Mouse (Mus musculus) midbrain, embryonic 10.5 days (tissue): Measurements from ENCODE around the gene Atp4a. TPM values are rescaled to one million over a fixed set of nuclear protein-coding genes. Genes with fewer than 3 reads are reported as not detected.

Experiments used
- DNase-seq: peaks from one replicate; pipeline ENCODE4 v3.0.0-alpha.2; 2017; ENCODE audit warnings: low spot score
- H3K27ac ChIP-seq: fragments of 300-500 bp; sonication (generic); replicated peaks from 2 replicates; pipeline ENCODE4 v1.5.1; 2016; ENCODE audit warnings: mild to moderate bottlenecking
- H3K27me3 ChIP-seq: fragments of 300-500 bp; sonication (generic); 2 replicates; pipeline ENCODE4 v1.6.1; 2016; ENCODE audit warnings: low read depth, mild to moderate bottlenecking; ENCODE audit not compliant: poor library complexity, severe bottlenecking
- H3K36me3 ChIP-seq: fragments of 300-500 bp; sonication (generic); 2 replicates; pipeline ENCODE4 v1.6.1; 2016; ENCODE audit warnings: mild to moderate bottlenecking, moderate library complexity
- H3K4me1 ChIP-seq: fragments of 300-500 bp; sonication (generic); 2 replicates; pipeline ENCODE4 v1.6.1; 2016
- H3K4me3 ChIP-seq: fragments of 300-500 bp; sonication (generic); 2 replicates; pipeline ENCODE4 v1.5.1; 2016; ENCODE audit warnings: mild to moderate bottlenecking, moderate library complexity
- H3K9me3 ChIP-seq: fragments of 300-500 bp; sonication (generic); replicated peaks from 2 replicates; pipeline ENCODE4 v1.6.1; 2016; ENCODE audit warnings: mild to moderate bottlenecking
- WGBS: fragments of 180-500 bp; shearing (Covaris S2); methylation state at CpG from one replicate; pipeline ENCODE4 v1.1.7; 2016; 5-methylcytosine and 5-hydroxymethylcytosine counted together
- polyA plus RNA-seq: library from polyadenylated mRNA; unstranded; fragments of >200 nt; fragmentation: Nextera tagmentation; extraction: Ambion mirVana; gene quantifications from 2 replicates; pipeline ENCODE4 v1.2.1, GENCODE M21; 2016

The Atp4a gene
- polyA plus RNA-seq = 0.89 and 1.1 TPM in 2 replicates

DNA sequence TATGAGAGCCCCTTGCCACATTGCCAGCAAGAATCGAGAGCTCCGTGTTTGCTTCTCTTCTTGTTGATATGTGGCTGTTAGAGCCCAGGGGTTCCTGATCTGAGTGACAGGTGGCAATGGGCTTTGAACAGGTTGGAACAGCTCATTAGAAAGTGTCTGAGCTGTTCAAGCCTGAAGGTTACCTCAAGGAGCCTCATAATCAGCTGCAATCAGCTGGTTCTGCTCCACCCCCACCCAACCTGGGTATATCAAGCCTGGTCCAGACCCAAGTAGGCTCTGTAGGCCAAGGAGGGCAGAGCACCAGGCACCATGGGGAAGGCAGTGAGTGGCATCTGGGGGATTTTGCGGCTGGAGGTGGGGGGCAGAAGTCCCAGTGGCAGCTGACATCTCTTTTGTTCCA is at the start of gene Atp4a:
Gene Atp4a, plus strand, starts transcription at position 268 of the 400 bp plus-strand sequence.
- H3K4me3 ChIP-seq = no peak within 1 kb of the TSS
- H3K4me1 ChIP-seq = peaks cover 5% of the 10 kb centered on the region
- peaks cover 22% of the 10 kb centered on the region for H3K27me3 ChIP-seq
- 90% methylated on average over 3 of the region's 3 CpGs for WGBS
- H3K9me3 ChIP-seq = no peaks in the 10 kb centered on the region
- H3K27ac ChIP-seq = no peak within 1 kb of the TSS
- no peak for DNase-seq
- H3K36me3 ChIP-seq = no peaks in the 10 kb centered on the region

DNA sequence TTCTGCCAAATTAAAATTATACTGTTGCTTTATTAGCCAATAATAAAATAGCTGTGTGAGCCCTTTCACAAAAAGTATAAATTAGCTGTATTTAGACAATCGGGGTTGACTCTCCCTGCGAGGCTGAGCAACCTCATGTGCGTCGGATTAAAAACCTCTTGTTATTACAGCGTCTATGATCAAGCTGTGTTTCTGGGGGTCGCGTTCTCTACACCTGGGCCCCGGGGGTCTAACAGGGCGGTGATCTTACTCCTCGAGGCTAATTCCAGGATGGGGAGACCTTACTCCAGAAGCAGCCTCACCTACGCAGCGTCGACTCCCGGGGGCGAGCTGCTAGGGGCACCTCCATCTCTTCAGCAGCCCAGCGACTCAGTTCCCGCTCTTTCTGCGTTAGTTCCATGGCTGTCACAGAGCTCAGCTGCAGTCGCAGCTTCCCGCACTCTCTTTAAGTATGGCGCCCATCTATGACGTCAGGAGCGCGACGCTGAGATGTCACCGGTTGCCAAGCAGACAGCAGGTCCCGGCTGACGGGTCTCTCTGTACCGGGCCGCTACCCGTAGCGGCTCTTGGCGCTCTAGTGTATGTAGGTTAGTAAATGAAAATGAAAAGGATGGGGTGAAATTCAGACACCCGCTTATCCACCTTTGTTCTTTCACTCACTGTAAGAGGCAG is 47.3 kb upstream of the Atp4a start, which contains the start of gene Haus5:
Gene Haus5, minus strand, starts transcription at position 466 of the 672 bp plus-strand sequence.
- DNase-seq = peak; percentile 91
- no peaks in the 10 kb centered on the region for H3K27me3 ChIP-seq
- peaks cover 35% of the 10 kb centered on the region for H3K36me3 ChIP-seq
- H3K4me3 ChIP-seq = peak within 1 kb of the TSS; percentile 75
- WGBS = under 1% methylated on average over 34 of the region's 34 CpGs
- peaks cover 16% of the 10 kb centered on the region for H3K4me1 ChIP-seq
- H3K9me3 ChIP-seq = no peaks in the 10 kb centered on the region
- peak within 1 kb of the TSS; percentile 85 for H3K27ac ChIP-seq

DNA sequence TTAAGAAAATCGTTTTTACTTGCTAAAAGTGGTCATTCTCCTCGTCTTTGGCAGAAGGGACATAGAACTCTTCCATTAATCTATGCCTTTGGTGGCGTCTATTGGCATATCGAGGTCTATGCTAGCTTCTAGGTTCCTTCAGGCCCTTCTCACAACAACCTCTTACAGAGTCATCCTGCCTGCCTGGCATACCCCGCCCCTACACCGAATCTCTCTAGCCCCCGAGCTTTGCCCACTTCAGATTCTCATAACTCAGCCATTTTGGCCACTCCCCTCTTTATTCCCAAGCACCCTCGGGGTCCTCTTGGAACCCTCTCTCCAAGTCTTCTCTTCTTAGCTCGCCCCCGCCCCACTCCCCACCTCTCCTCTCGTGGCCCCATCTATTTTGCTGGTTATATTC is 46.7 kb upstream of the Atp4a start:
- Histone ChIP-seq H3K9me3 (no peaks in the 10 kb centered on the region), H3K4me1 (peaks cover 16% of the 10 kb centered on the region), H3K4me3 (peak overlapping the region; percentile 75), H3K36me3 (peaks cover 28% of the 10 kb centered on the region), H3K27ac (peak overlapping the region; percentile 85), H3K27me3 (no peaks in the 10 kb centered on the region)
- WGBS = 9% methylated on average over 11 of the region's 11 CpGs
- DNase-seq = no peak

DNA sequence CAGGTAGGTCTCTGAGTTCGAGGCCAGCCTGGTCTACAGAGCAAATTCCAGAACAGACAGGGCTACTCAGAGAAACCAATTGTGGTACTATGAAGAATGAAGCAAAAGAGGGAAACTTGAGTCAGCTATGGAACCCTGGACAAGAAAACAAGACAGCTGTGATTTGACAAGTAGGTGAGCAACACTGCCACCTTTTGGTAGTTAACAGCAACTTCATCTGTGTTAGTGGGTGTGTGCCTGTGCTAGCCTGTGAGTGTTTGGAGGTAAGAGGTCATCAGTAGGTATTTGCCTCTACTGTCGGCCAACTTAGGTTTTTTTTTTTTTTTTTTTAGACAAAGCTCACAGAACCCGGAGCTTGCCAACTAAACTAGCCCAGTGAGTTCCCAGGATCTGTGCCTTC is 42.8 kb upstream of the Atp4a start:
- H3K27me3 ChIP-seq = no peaks in the 10 kb centered on the region
- H3K9me3 ChIP-seq = no peaks in the 10 kb centered on the region
- no peak overlapping the region for H3K27ac ChIP-seq
- peaks cover 11% of the 10 kb centered on the region for H3K4me1 ChIP-seq
- H3K4me3 ChIP-seq = no peak overlapping the region
- no peaks in the 10 kb centered on the region for H3K36me3 ChIP-seq
- WGBS = 40% methylated on average over 3 of the region's 3 CpGs
- DNase-seq = no peak

DNA sequence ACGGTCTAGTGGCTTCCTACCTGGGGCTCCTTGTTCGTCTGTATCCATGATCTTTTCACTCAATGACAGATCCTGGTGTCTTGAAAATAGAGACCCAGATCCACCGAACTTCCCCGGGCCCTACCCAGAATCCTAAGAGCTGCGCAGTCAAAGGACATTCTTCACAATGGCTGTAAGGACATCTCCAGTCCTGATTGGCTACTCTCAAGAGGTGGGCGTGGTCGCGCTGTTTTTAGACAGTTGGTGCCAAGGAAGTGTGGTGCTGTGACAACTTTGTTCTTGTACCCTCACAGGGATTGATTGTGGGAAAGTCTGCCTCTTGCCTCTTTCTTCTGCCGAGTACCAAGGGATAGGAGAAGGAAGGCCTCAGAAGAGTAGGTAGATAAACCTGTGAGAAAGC is 40.5 kb upstream of the Atp4a start, which contains the start of gene Pmis2:
Gene Pmis2, minus strand, starts transcription at position 126 of the 400 bp plus-strand sequence.
- H3K27ac ChIP-seq = no peak within 1 kb of the TSS
- H3K36me3 ChIP-seq = no peaks in the 10 kb centered on the region
- no peaks in the 10 kb centered on the region for H3K4me1 ChIP-seq
- no peaks in the 10 kb centered on the region for H3K9me3 ChIP-seq
- no peaks in the 10 kb centered on the region for H3K27me3 ChIP-seq
- DNase-seq = no peak
- no peak within 1 kb of the TSS for H3K4me3 ChIP-seq
- 75% methylated on average over 9 of the region's 9 CpGs for WGBS

DNA sequence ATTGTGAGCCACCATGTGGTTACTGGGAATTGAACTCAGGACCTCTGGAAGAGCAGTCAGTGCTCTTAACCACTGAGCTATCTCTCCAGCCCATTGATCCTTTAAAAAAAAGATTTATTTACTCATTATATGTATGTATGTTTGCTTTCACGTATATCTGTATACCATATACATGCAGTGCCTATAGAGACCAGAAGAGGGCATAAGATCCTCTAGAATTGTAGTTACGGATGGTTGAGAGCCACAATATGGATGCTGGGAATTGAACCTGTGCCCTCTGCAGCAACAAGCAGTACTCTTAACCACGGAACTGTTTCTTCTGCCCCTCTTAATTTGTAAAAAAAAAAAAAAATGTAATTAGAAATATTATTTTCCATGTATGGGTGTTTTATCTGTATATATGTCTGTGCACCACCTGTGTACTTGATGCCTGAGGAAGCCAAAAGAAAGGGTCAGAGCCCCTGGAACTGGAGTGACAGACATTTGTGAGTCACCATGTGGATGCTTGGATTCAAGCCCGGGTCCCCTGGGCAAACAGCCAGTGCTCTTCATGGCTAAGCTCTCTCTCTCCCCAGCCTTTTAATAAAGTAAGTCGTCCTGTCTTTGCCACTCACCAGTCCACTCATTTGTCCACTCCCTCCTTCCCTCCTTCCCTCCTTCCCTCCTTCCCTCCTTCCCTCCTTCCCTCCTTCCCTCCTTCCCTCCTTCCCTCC is 33.6 kb upstream of the Atp4a start:
- Histone ChIP-seq H3K27me3 (no peaks in the 10 kb centered on the region), H3K4me1 (no peaks in the 10 kb centered on the region), H3K4me3 (no peak overlapping the region), H3K9me3 (no peaks in the 10 kb centered on the region), H3K36me3 (no peaks in the 10 kb centered on the region), H3K27ac (no peak overlapping the region)
- WGBS = 67% methylated on average over 5 of the region's 5 CpGs
- no peak for DNase-seq

DNA sequence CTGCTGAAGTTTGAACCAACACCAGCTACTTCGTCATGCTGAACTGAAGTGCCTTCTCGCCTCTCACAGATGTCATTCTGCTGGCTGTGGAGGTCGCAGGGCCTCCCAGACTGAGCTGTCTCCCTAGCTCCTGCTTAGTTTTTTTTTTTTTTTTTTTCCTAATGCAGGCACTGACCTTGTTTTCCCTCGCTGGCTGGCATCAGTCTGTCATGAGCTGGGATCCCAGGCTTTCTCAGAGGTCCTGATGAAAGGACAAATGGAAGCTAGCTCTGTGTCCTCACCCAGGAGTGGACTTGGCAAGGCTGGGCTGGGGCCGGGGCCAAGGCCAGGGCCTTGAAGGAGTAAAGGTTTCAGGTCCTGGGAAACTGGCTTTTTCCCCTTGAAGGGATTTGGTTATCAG is 30.1 kb upstream of the Atp4a start:
- DNase-seq = no peak
- peaks cover 8% of the 10 kb centered on the region for H3K27me3 ChIP-seq
- no peak overlapping the region for H3K27ac ChIP-seq
- 69% methylated on average over 5 of the region's 5 CpGs for WGBS
- H3K4me3 ChIP-seq = no peak overlapping the region
- no peaks in the 10 kb centered on the region for H3K9me3 ChIP-seq
- no peaks in the 10 kb centered on the region for H3K4me1 ChIP-seq
- H3K36me3 ChIP-seq = no peaks in the 10 kb centered on the region

DNA sequence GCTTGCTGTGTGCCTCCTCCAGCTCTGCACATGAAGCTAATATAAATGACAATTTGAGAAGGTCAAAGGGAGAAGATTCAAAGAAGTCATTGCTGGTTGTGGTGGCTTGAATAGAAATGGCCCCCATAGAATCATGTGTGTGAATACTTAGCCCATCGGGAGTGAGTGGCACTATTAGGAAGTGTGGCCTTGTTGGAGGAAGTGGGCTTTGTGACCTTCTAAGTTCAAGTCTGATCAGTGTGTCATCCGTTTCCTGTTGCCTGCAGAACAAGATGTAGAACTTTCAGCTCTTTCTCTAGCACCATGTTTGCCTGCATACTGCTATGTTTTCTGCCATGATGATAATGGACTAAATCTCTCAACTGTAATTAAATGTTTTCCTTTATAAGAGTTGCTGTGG is 28.6 kb upstream of the Atp4a start:
- Histone ChIP-seq H3K9me3 (no peaks in the 10 kb centered on the region), H3K4me1 (no peaks in the 10 kb centered on the region), H3K4me3 (no peak overlapping the region), H3K36me3 (no peaks in the 10 kb centered on the region), H3K27ac (no peak overlapping the region), H3K27me3 (peaks cover 23% of the 10 kb centered on the region)
- DNase-seq = no peak
- WGBS = 88% methylated on average over 2 of the region's 2 CpGs

DNA sequence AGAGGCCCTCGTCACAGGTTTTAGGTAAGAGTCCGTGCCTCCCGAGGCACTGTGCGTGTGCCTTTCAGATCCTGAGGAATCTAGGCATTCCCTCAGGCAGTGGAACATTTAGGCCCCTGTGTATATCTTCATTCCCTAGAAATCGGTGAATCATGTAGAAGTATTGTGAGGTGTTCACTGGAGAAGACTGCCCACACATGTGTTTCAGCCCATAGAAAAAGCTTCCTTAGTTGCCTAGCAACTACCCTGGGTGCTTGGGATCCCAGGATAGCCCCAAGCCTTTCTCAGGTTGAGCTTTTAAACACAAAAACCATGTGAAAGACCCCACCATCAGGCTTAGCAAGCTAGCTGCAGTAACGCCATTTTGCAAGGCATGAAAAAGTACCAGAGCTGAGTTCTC is 23.7 kb upstream of the Atp4a start:
- H3K4me1 ChIP-seq = no peaks in the 10 kb centered on the region
- H3K27me3 ChIP-seq = peaks cover 24% of the 10 kb centered on the region
- DNase-seq = no peak
- WGBS = 73% methylated on average over 6 of the region's 6 CpGs
- H3K36me3 ChIP-seq = no peaks in the 10 kb centered on the region
- H3K9me3 ChIP-seq = no peaks in the 10 kb centered on the region
- no peak overlapping the region for H3K27ac ChIP-seq
- H3K4me3 ChIP-seq = no peak overlapping the region

DNA sequence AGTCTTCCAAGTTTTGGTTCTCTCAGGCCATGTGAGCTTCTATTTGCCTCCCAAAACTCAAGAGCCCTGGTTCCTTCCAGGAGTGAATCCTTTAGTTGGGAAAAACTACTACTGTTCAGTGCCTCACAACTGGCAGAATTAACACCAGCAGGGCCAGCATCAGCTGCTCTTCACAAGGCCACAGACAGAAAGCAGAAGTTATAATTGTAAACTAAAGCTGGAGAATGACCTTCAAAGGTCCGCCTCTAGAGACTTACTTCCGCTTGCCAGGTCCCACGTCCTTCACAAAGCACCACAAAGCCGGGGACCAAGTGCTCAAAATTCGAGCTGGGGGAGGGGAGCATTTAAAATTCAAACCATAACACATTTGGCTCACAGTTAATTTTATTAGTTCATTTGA is 13.9 kb upstream of the Atp4a start:
- 78% methylated on average over 5 of the region's 5 CpGs for WGBS
- Histone ChIP-seq H3K9me3 (no peaks in the 10 kb centered on the region), H3K27ac (no peak overlapping the region), H3K27me3 (no peaks in the 10 kb centered on the region), H3K36me3 (no peaks in the 10 kb centered on the region), H3K4me1 (no peaks in the 10 kb centered on the region), H3K4me3 (no peak overlapping the region)
- DNase-seq = no peak

DNA sequence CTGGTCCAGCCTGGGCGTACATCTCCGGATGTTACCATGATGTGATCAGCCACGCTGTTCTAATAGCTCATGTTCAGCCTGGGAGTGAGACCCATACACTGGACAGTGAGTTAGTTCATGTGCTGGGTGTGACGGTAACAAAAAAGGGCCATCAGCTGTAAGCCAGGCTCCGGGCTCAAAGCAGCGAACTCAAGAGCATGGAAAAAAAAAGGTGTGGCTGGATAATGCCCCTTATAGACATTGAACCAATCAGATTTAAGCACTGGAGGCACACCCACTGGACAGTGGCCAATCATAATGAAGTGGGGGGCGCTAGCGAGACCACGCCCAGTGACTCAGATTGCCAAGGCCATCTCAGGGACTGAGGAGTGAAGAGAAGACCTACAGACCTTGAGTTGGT is 13.4 kb upstream of the Atp4a start, which contains the start of gene 2200002J24Rik:
Gene 2200002J24Rik, plus strand, starts transcription at position 338 of the 400 bp plus-strand sequence.
- Histone ChIP-seq H3K27ac (no peak within 1 kb of the TSS), H3K9me3 (no peaks in the 10 kb centered on the region), H3K36me3 (no peaks in the 10 kb centered on the region), H3K27me3 (no peaks in the 10 kb centered on the region), H3K4me3 (no peak within 1 kb of the TSS), H3K4me1 (no peaks in the 10 kb centered on the region)
- WGBS = 43% methylated on average over 9 of the region's 9 CpGs
- no peak for DNase-seq

DNA sequence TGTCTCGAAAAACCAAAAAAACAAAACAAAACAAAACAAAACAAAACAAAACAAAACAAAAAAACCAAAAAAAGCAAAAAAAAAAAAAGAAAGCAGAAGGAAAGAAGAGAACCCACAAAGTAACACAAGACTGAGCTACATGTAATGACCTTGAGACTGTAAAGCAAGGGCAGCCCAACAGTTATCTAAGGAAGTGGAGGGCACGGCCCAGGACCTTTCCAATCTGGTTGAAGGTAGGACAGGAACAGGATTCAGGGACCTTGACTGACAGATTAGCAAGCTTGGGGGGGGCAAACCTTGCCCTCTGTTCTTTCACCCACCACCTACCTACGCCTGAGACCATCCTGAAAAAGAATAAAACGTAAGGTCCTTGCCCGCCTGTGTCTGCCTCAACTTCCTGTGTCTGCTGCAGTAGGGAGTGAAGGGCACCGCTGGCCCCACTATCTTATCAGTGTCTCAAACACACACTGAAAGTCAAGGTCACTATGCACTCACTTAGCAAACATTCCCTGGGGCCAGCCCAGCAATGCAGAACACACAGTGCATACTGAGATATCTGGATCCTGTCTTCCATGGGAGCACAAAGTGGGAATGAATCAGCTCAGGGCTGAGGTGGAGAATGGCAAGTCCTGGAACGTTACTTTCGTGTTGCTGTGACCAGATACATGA is 5.7 kb upstream of the Atp4a start:
- no peak for DNase-seq
- no peak overlapping the region for H3K4me3 ChIP-seq
- no peak overlapping the region for H3K27ac ChIP-seq
- H3K9me3 ChIP-seq = no peaks in the 10 kb centered on the region
- no peaks in the 10 kb centered on the region for H3K4me1 ChIP-seq
- no peaks in the 10 kb centered on the region for H3K27me3 ChIP-seq
- 86% methylated on average over 8 of the region's 8 CpGs for WGBS
- H3K36me3 ChIP-seq = no peaks in the 10 kb centered on the region

DNA sequence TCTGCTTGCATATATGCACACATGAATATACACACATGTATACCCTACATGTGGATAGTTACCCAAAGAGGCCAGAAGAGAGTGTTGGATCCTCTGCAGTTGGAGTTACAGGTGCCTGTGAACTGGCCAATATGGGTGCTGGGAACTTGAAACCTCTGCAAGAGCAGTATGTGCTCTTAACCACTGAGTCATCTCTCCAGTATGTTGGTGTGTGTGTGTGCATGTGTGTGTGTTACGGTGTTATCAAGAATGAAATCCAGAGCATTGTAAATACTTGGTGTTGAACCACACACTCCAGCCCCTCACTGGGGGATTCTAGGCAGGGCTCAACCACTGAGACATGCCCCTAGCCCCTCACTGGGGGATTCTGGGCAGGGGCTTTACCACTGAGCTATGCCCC is 4.6 kb upstream of the Atp4a start:
- no peaks in the 10 kb centered on the region for H3K36me3 ChIP-seq
- H3K4me1 ChIP-seq = no peaks in the 10 kb centered on the region
- no peak for DNase-seq
- H3K27me3 ChIP-seq = no peaks in the 10 kb centered on the region
- 92% methylated on average over 1 of the region's 1 CpGs for WGBS
- no peak overlapping the region for H3K4me3 ChIP-seq
- H3K9me3 ChIP-seq = no peaks in the 10 kb centered on the region
- H3K27ac ChIP-seq = no peak overlapping the region
